Mouse (Mus musculus): ENCODE results near the gene Rftn2.

DNA sequence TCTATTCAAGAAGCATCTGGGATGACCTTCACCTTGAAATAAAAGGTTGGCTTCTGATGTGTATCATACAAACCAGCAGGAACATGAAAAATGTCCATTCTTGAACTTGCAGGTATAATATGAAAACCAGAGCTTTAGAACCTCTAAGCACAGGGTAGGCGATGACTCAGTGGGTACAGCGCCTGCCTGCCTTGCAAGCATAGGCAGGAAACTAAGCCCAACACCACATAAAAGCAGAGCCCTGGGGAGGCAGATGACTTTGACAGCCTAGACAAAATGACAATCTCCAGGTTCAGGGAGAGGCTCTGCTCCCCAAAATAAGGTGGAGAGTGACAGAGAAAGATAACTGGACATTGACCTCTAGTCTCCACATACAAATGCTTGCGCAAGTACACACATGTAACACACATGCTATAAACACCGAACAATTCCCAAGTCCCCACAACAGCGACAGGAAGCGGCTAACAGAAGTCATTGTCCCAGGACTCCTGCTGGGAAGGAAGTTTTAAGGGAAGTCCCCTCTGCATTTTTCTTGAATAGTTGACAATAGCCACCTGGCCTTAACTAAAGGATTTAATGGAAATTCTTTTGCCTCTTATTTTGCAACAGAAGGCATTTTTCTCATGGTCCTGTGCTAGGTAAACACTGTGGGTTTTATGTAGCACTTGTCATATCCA is 30.1 kb downstream of the Rftn2 start:
- TF ChIP-seq MAFK (IDR thresholded peaks at IDR 0.05; ENCODE audit: insufficient read depth, low read depth, low read length) (no peak), CHD2 (IDR thresholded peaks at IDR 0.05; ENCODE audit: low read depth, low read length) (no peak)

Data from ES-E14 (cell line).